Comparison of ENCODE assay signal across 30 mouse cellular contexts in genomic region chr9:110659521-110659920, GRCm38 (mm10). TPM values are rescaled to one million over a fixed set of nuclear protein-coding genes. Genes with fewer than 3 reads are reported as not detected.
A peak's percentile ranks its signal among the peaks of the same experiment; 100 is the strongest.
DNase-seq lines count a peak whose midpoint lies in the region; ATAC-seq and TF ChIP-seq lines count a peak whose summit lies in the region.
"Had no signal": no experiment of that assay in that cellular context is flagged by ENCODE, and none has a peak within 500 bp of the region (broad histone marks: within the 10 kb centered on the region; RNA-seq: fewer than 3 reads in every experiment).

No protein-coding gene starts in this region.

- no peak for TF ChIP-seq EP300 in liver, postnatal 0 days (IDR thresholded peaks at IDR 0.05; ENCODE audit: low read depth)
- no peak for TF ChIP-seq EP300 in CH12.LX (IDR thresholded peaks at IDR 0.05; ENCODE audit: low read length)

- no peak for ATAC-seq in liver, embryonic 12.5 days
- no peak for ATAC-seq in liver, postnatal 0 days
- ATAC-seq: activated CD4-positive, CD25-positive, alpha-beta regulatory T cell, adult 4 months; forebrain, postnatal 0 days had no signal

- in situ Hi-C loops in CH12.LX (cut with MboI; ENCODE audit: low pct_ligation_motif_present, low pct_unique_long_range_greater_than_20kb, low sequenced_read_pairs) (no loop called here), ES-E14 (cut with MboI; ENCODE audit: low sequenced_read_pairs in 2 of 2, unreplicated experiment in 2 of 2) (no loop called here)

- TF ChIP-seq POLR2A in CH12.LX (IDR thresholded peaks at IDR 0.05; ENCODE audit: low read depth, low read length), result no peak

- dilution Hi-C loops in CH12.LX (cut with MboI; ENCODE audit: extremely low pct_ligation_motif_present, extremely low pct_unique_long_range_greater_than_20kb, low sequenced_read_pairs), result no loop called here

- TF ChIP-seq CTCF in liver, postnatal 0 days (IDR thresholded peaks at IDR 0.05; ENCODE audit: low read depth), result no peak
- no peak for TF ChIP-seq CTCF in CH12.LX (conservative IDR thresholded peaks at IDR 0.05 in 1 of 2, IDR thresholded peaks at IDR 0.05 in 1 of 2; ENCODE audit: low read depth in 2 of 2, low read length in 2 of 2)

- H3K4me2 ChIP-seq in liver, embryonic 12.5 days, result no peak overlapping the region
- no peak overlapping the region for H3K4me2 ChIP-seq in liver, postnatal 0 days (ENCODE audit: low read depth, low read length)
- H3K4me2 ChIP-seq in CH12.LX (ENCODE audit: insufficient read depth, low read depth, poor library complexity, severe bottlenecking), result no peak overlapping the region
- H3K4me2 ChIP-seq: embryonic facial prominence, embryonic 15.5 days; forebrain, embryonic 12.5 days; heart, embryonic 15.5 days; limb, embryonic 12.5 days; lung, embryonic 14.5 days; neural tube, embryonic 15.5 days had no signal

- H3K27me3 ChIP-seq in liver, embryonic 12.5 days (replicated peaks), result no peaks in the 10 kb centered on the region
- H3K27me3 ChIP-seq in liver, postnatal 0 days (ENCODE audit: insufficient read depth, low read length), result no peaks in the 10 kb centered on the region
- H3K27me3 ChIP-seq in CH12.LX (replicated peaks), result no peaks in the 10 kb centered on the region
- H3K27me3 ChIP-seq: forebrain, embryonic 12.5 days; heart, embryonic 15.5 days; limb, embryonic 12.5 days; neural tube, embryonic 15.5 days had no signal

- WGBS in liver, embryonic 12.5 days (ENCODE audit: insufficient replicate concordance), result 73% methylated on average over 12 of the region's 12 CpGs
- 85% methylated on average over 12 of the region's 12 CpGs for WGBS in liver, postnatal 0 days (ENCODE audit: insufficient replicate concordance)

- TF ChIP-seq RAD21 in CH12.LX (IDR thresholded peaks at IDR 0.05; ENCODE audit: low read depth, low read length), result no peak

- H3K27ac ChIP-seq in liver, embryonic 12.5 days, result 0 out of 2 replicates have a peak overlapping the region, but pooled peaks have one; percentile 17
- no peak overlapping the region for H3K27ac ChIP-seq in liver, postnatal 0 days (ENCODE audit: low read depth)
- H3K27ac ChIP-seq in CH12.LX (ENCODE audit: insufficient read depth, low read depth), result peak overlapping the region; percentile 11; the same call in 1 of the 2 replicates
- H3K27ac ChIP-seq in ES-E14 (ENCODE audit: insufficient read depth, low read depth, low read length, poor library complexity, severe bottlenecking), result no peak overlapping the region
- H3K27ac ChIP-seq: embryonic facial prominence, embryonic 10.5 days; embryonic facial prominence, embryonic 15.5 days; forebrain, embryonic 12.5 days; heart, embryonic 10.5 days; heart, embryonic 15.5 days; left cerebral cortex, adult 2 months; limb, embryonic 12.5 days; liver, embryonic 14.5 days; neural tube, embryonic 15.5 days had no signal

- H3K4me1 ChIP-seq in liver, embryonic 12.5 days, result peaks cover 88% of the 10 kb centered on the region
- peaks cover 70% of the 10 kb centered on the region for H3K4me1 ChIP-seq in liver, postnatal 0 days (ENCODE audit: insufficient read depth)
- H3K4me1 ChIP-seq in CH12.LX (ENCODE audit: control insufficient read depth in 1 of 2, insufficient read depth in 2 of 2), result peaks cover 23 to 74% of the 10 kb centered on the region in 2 experiments
- peaks cover 3 to 28% of the 10 kb centered on the region in 2 experiments; a peak in 1 of 4 replicates for H3K4me1 ChIP-seq in ES-E14 (ENCODE audit: control insufficient read depth in 2 of 2, insufficient read depth in 2 of 2, low read length in 2 of 2, poor library complexity in 1 of 2)

- peaks cover 19% of the 10 kb centered on the region for H3K36me3 ChIP-seq in liver, embryonic 12.5 days
- 0 out of 2 replicates have a peak, but pooled peaks cover 3% of the 10 kb centered on the region for H3K36me3 ChIP-seq in liver, postnatal 0 days (replicated peaks; ENCODE audit: insufficient read depth, low read length)
- H3K36me3 ChIP-seq in CH12.LX (replicated peaks in 1 of 2; ENCODE audit: control insufficient read depth in 1 of 2, insufficient read depth in 1 of 2, low read length in 1 of 2) (peaks cover 0 to 11% of the 10 kb centered on the region in 2 experiments), ES-E14 (ENCODE audit: control insufficient read depth, insufficient read depth, low read length, poor library complexity, severe bottlenecking) (0 out of 2 replicates have a peak, but pooled peaks cover 4% of the 10 kb centered on the region)
- H3K36me3 ChIP-seq: embryonic facial prominence, embryonic 15.5 days; heart, embryonic 15.5 days; neural tube, embryonic 15.5 days had no signal

- no peak overlapping the region for H3K9ac ChIP-seq in liver, embryonic 12.5 days
- no peak overlapping the region for H3K9ac ChIP-seq in liver, postnatal 0 days (replicated peaks)
- no peak overlapping the region for H3K9ac ChIP-seq in CH12.LX (ENCODE audit: insufficient read depth, low read depth)
- peak overlapping the region; percentile 28; the same call in 1 of the 2 replicates for H3K9ac ChIP-seq in ES-E14 (ENCODE audit: insufficient read depth, low read depth, low read length, poor library complexity, severe bottlenecking)
- H3K9ac ChIP-seq: embryonic facial prominence, embryonic 15.5 days; forebrain, embryonic 12.5 days; forebrain, postnatal 0 days; heart, embryonic 15.5 days; limb, embryonic 12.5 days; liver, embryonic 14.5 days; lung, embryonic 14.5 days; neural tube, embryonic 15.5 days had no signal

- no peak for DNase-seq in liver, postnatal 0 days
- no peak for DNase-seq in CH12.LX (ENCODE audit: extremely low read depth)
- no peak for DNase-seq in ES-E14 (ENCODE audit: low read depth, low spot score)
- peak; percentile 47 to 71 for DNase-seq in natural killer cell, adult 2 months (ENCODE audit: low spot score in 2 of 2)
- DNase-seq in right cerebral cortex, postnatal 36 days (ENCODE audit: low spot score in 2 of 2), result no peak
- DNase-seq: adrenal gland, adult 8-10 months; cerebellum, adult 8-10 months; cerebellum, postnatal 25 days; forebrain, postnatal 0 days; kidney, adult 2 months; kidney, postnatal 36 days; lung, embryonic 14.5 days; lung, postnatal 14 days; midbrain, embryonic 14.5 days; retina, postnatal 1 day; right cerebral cortex, postnatal 14 days; thymus, adult 18-20 months; thymus, postnatal 36 days had no signal

- H3K79me2 ChIP-seq in CH12.LX (replicated peaks; ENCODE audit: control insufficient read depth, extremely low read depth, insufficient read depth, poor library complexity, severe bottlenecking), result peaks cover 57% of the 10 kb centered on the region

- no peak overlapping the region for H3K4me3 ChIP-seq in liver, embryonic 12.5 days
- H3K4me3 ChIP-seq in liver, postnatal 0 days (ENCODE audit: low read depth, low read length), result no peak overlapping the region
- H3K4me3 ChIP-seq in CH12.LX (replicated peaks in 1 of 3; ENCODE audit: low read depth in 2 of 3, low read length in 2 of 3, poor library complexity in 1 of 3) (no peak overlapping the region), ES-E14 (ENCODE audit: insufficient read depth in 1 of 2, low read depth in 1 of 2, low read length in 2 of 2, poor library complexity in 1 of 2, severe bottlenecking in 1 of 2) (no peak overlapping the region)
- H3K4me3 ChIP-seq: embryonic facial prominence, embryonic 10.5 days; embryonic facial prominence, embryonic 15.5 days; forebrain, embryonic 12.5 days; heart, embryonic 10.5 days; heart, embryonic 15.5 days; layer of hippocampus, adult 2 months; left cerebral cortex, adult 2 months; limb, embryonic 12.5 days; neural tube, embryonic 15.5 days had no signal

- no peaks in the 10 kb centered on the region for H3K9me3 ChIP-seq in liver, embryonic 12.5 days (replicated peaks)
- no peaks in the 10 kb centered on the region for H3K9me3 ChIP-seq in liver, postnatal 0 days (ENCODE audit: low read length)
- H3K9me3 ChIP-seq in CH12.LX (replicated peaks; ENCODE audit: low read length) (no peaks in the 10 kb centered on the region), ES-E14 (ENCODE audit: control insufficient read depth, insufficient read depth, low read depth, low read length) (no peaks in the 10 kb centered on the region)
- H3K9me3 ChIP-seq: embryonic facial prominence, embryonic 10.5 days; embryonic facial prominence, embryonic 15.5 days; forebrain, embryonic 12.5 days; heart, embryonic 10.5 days; heart, embryonic 15.5 days; limb, embryonic 12.5 days; neural tube, embryonic 15.5 days had no signal

TF ChIP-seq in CH12.LX, 34 proteins besides CTCF, POLR2A, EP300 and RAD21 (continues in another document):
- TF ChIP-seq CHD2 (IDR thresholded peaks at IDR 0.05; ENCODE audit: low read length) (no peak), UBTF (IDR thresholded peaks at IDR 0.05; ENCODE audit: low read depth, low read length) (no peak), ZC3H11A (IDR thresholded peaks at IDR 0.05; ENCODE audit: low read depth, low read length) (no peak), POLR2AphosphoS2 (IDR thresholded peaks at IDR 0.05; ENCODE audit: low read depth, low read length) (no peak), HCFC1 (IDR thresholded peaks at IDR 0.05; ENCODE audit: low read depth, low read length) (no peak)

TF ChIP-seq in ES-E14, 5 proteins besides CTCF, POLR2A, EP300 and RAD21 (continues in another document):
- TF ChIP-seq HCFC1 (IDR thresholded peaks at IDR 0.05; ENCODE audit: borderline replicate concordance, insufficient read depth, low read length) (no peak), ZNF384 (IDR thresholded peaks at IDR 0.05; ENCODE audit: low read depth, low read length) (no peak), CHD2 (IDR thresholded peaks at IDR 0.05; ENCODE audit: low read depth, low read length) (no peak), ZC3H11A (IDR thresholded peaks at IDR 0.05; ENCODE audit: borderline replicate concordance, low read depth, low read length) (no peak)

RNA-seq across cellular contexts. Expression of gene Ccdc12, which starts 3.2 kb away (rescaled TPM):
- polyA plus RNA-seq in liver, embryonic 12.5 days (2016; fragmentation: Nextera tagmentation; extraction: Ambion mirVana), result 103 and 105 TPM in 2 replicates
- polyA plus RNA-seq in liver, postnatal 0 days (2015; fragmentation: Nextera tagmentation; extraction: Ambion mirVana), result 69.3 and 71.1 TPM in 2 replicates
- total RNA-seq in CH12.LX (2012; rRNA removed) (97.8 and 122 TPM in 2 replicates), CH12.LX (2014; rRNA removed) (85.2 and 89.1 TPM in 2 replicates), ES-E14 (2012; rRNA removed) (79.9 and 82.2 TPM in 2 replicates)
- 104 and 106 TPM in 2 replicates for polyA plus RNA-seq in CH12.LX (2012; ENCODE audit: insufficient read length, low read depth)

RNA-seq across cellular contexts. Expression of gene Nbeal2, which starts 5.6 kb away (rescaled TPM):
- 4.7 and 4.9 TPM in 2 replicates for polyA plus RNA-seq in liver, embryonic 12.5 days (2016; fragmentation: Nextera tagmentation; extraction: Ambion mirVana)
- 1.5 and 2.0 TPM in 2 replicates for polyA plus RNA-seq in liver, postnatal 0 days (2015; fragmentation: Nextera tagmentation; extraction: Ambion mirVana)
- total RNA-seq in CH12.LX (2012; rRNA removed) (8.4 and 13.6 TPM in 2 replicates), CH12.LX (2014; rRNA removed) (2.6 and 3.2 TPM in 2 replicates), ES-E14 (2012; rRNA removed) (13.6 and 24.1 TPM in 2 replicates)
- polyA plus RNA-seq in CH12.LX (2012; ENCODE audit: insufficient read length, low read depth), result 17.7 and 19.7 TPM in 2 replicates

RNA-seq across cellular contexts. Expression of gene Nradd, which starts 35.3 kb away (rescaled TPM):
- 5.3 and 6.7 TPM in 2 replicates for polyA plus RNA-seq in liver, embryonic 12.5 days (2016; fragmentation: Nextera tagmentation; extraction: Ambion mirVana)
- polyA plus RNA-seq in liver, postnatal 0 days (2015; fragmentation: Nextera tagmentation; extraction: Ambion mirVana), result 1.3 and 1.4 TPM in 2 replicates
- total RNA-seq in CH12.LX (2012; rRNA removed) (8.9 TPM in 2 replicates), CH12.LX (2014; rRNA removed) (17.7 and 18.4 TPM in 2 replicates), ES-E14 (2012; rRNA removed) (65.5 and 83.8 TPM in 2 replicates)
- polyA plus RNA-seq in CH12.LX (2012; ENCODE audit: insufficient read length, low read depth), result 15.0 and 15.8 TPM in 2 replicates

Comparison
In these comparisons a context has a peak if more than half of its experiments do, and no peak if none do; other contexts are left out.
1. H3K27ac ChIP-seq: peak in liver, embryonic 12.5 days (single experiment) and CH12.LX (single experiment); none in liver, postnatal 0 days (single experiment) and ES-E14 (single experiment).
2. DNase-seq: peak in natural killer cell, adult 2 months (2 of 2); none in liver, postnatal 0 days (single experiment), CH12.LX (single experiment), ES-E14 (single experiment) and right cerebral cortex, postnatal 36 days (0 of 2).